Mouse (Mus musculus) small intestine, adult 2 months (tissue): ENCODE measurements around the gene Gm49405.

Experiments used
- CTCF ChIP-seq: fragments of 200-500 bp; IDR thresholded peaks from 2 replicates; pipeline ENCODE4 v1.5.1; 2012; ENCODE audit warnings: low read depth, mild to moderate bottlenecking, control low read depth, inconsistent platforms, low read length, moderate library complexity, mixed read lengths; ENCODE audit not compliant: insufficient replicate concordance, insufficient read length; ENCODE audit errors: extremely low read depth
- POLR2A ChIP-seq: fragments of 200-500 bp; IDR thresholded peaks from 2 replicates; pipeline ENCODE4 v1.6.1; 2012; ENCODE audit warnings: low read depth, mild to moderate bottlenecking, control low read depth, inconsistent platforms, low read length, moderate library complexity

DNA sequence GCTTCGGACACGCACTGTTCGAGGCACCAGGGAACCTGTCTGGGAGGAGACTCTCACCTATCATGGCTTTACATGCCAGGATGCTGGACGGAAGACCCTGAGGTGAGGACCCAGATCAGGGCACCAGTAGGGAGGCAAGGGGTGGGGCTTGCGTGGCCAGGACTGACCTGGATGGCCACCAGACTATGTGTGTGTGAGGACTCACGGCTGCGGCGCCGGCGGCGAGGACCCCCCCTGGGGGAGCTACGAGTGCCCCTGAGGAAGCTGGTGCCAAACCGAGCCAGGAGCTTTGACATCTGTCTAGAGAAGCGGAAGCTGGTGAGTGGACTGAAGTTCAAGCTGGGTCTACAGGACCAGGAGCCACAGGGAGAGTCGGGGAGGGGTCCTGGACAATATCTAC lies 3.9 kb downstream of the Gm49405 start:
- TF ChIP-seq CTCF (no peak), POLR2A (no peak)
